Mouse (Mus musculus) liver, postnatal 0 days (tissue): ENCODE measurements at regions not wholly inside any gene's neighbourhood (a gene's known extent, or its start where the extent isn't known, plus 50 kb on each side); places are given as distances from the start of the nearest gene placed in this dataset.

ENCODE experiments used
- ATAC-seq: fragments of 200-750 bp; cut with Nextera tagmentation; 2 replicates; pipeline ENCODE4 v1.8.0; 2017; ENCODE audit warnings: mild to moderate bottlenecking, moderate library complexity
- DNase-seq: peaks from one replicate; pipeline ENCODE4 v3.0.0-alpha.2; 2016
- H3K27ac ChIP-seq: fragments of 300-500 bp; sonication (generic); 2 replicates; pipeline ENCODE4 v1.5.1; 2014; ENCODE audit warnings: antibody characterized with exemption, moderate library complexity, mild to moderate bottlenecking, low read depth
- H3K27me3 ChIP-seq: fragments of 300-500 bp; sonication (generic); 2 replicates; pipeline ENCODE4 v1.6.1; 2014; ENCODE audit warnings: low read length, control low read depth, mixed read lengths; ENCODE audit not compliant: insufficient read depth
- H3K36me3 ChIP-seq: fragments of 300-500 bp; sonication (generic); replicated peaks from 2 replicates; pipeline ENCODE4 v1.6.1; 2014; ENCODE audit warnings: mild to moderate bottlenecking, control low read depth, low read length, moderate library complexity, mixed read lengths; ENCODE audit not compliant: insufficient read depth
- H3K4me1 ChIP-seq: fragments of 300-500 bp; sonication (generic); 2 replicates; pipeline ENCODE4 v1.6.1; 2014; ENCODE audit warnings: antibody characterized with exemption, mild to moderate bottlenecking, control low read depth; ENCODE audit not compliant: insufficient read depth
- H3K4me2 ChIP-seq: fragments of 300-500 bp; sonication (generic); 2 replicates; pipeline ENCODE4 v1.6.1; 2014; ENCODE audit warnings: low read depth, mild to moderate bottlenecking, low read length, moderate library complexity, mixed read lengths
- H3K4me3 ChIP-seq: fragments of 300-500 bp; sonication (generic); 2 replicates; pipeline ENCODE4 v1.5.1; 2014; ENCODE audit warnings: low read depth, low read length
- H3K9ac ChIP-seq: fragments of 300-500 bp; sonication (generic); replicated peaks from 2 replicates; pipeline ENCODE4 v1.6.1; 2014; ENCODE audit warnings: mild to moderate bottlenecking, moderate library complexity
- H3K9me3 ChIP-seq: fragments of 300-500 bp; sonication (generic); 2 replicates; pipeline ENCODE4 v1.6.1; 2016; ENCODE audit warnings: mild to moderate bottlenecking, control low read depth, low read length, mixed read lengths
- CTCF ChIP-seq: sonication (generic); IDR thresholded peaks from 2 replicates; pipeline ENCODE4 v1.5.1; 2016; ENCODE audit warnings: antibody characterized with exemption, low read depth
- EP300 ChIP-seq: IDR thresholded peaks from 2 replicates; pipeline ENCODE4 v1.6.1; 2016; ENCODE audit warnings: antibody characterized with exemption, low read depth, mild to moderate bottlenecking
- WGBS: fragments of 180-500 bp; shearing (Covaris S2); extraction: QIAGEN DNeasy Blood & Tissue Kit; methylation state at CpG from one replicate; pipeline ENCODE4 v1.1.7; 2014; ENCODE audit not compliant: insufficient replicate concordance; 5-methylcytosine and 5-hydroxymethylcytosine counted together

- no peak overlapping the region for H3K4me3 ChIP-seq
- no peak for DNase-seq
- ATAC-seq: no peak
- H3K36me3 ChIP-seq: no peaks in the 10 kb centered on the region
- H3K27me3 ChIP-seq: no peaks in the 10 kb centered on the region
- TF ChIP-seq CTCF (no peak), EP300 (no peak)
- H3K9me3 ChIP-seq: no peaks in the 10 kb centered on the region
- H3K4me2 ChIP-seq: no peak overlapping the region; the same call in 1 of the 2 replicates
- H3K27ac ChIP-seq: peak overlapping the region; percentile 96
- peaks cover 2% of the 10 kb centered on the region; the same call in 1 of the 2 replicates for H3K4me1 ChIP-seq
- H3K9ac ChIP-seq: peak overlapping the region; percentile 48; the same call in 1 of the 2 replicates
- 42% methylated on average over 1 of the region's 1 CpGs for WGBS
These were observed 51.4 kb upstream of the Zfp648 start for GRCm38 (mm10) chr1:154149431-154150143.

DNA sequence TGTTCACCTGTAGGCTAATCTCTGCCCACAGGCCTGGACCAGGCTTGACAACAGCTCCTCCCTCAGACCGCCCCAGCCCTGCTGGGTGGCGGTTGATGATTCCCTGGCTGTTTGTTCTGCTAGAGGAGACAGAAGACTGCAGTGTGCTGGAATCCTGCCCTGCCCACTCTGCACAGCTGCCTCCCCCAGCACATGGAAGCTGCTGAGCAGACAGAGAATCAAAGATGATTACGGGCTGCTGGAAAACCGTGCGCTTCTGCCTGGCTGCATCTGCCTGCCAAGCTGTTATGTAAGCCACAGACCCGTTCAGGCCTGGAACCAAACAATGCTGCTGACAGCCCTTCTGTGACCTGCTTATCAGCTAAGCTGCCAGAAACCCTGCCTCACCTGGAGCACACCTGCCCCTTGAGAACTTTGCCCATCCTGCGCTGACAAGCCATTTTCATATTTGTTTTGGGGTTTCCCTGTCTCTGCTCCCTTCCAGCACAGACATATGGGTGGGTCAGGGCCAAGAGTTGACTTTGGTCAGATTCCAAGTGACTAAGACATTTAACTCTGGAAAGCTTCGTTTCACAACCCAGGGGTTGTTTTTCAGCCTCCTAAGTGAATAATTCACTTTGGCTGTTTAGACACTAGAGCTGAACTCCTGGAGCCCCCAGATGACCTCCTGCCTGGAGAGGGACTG is 50.7 kb upstream of the Zfp648 start:
- DNase-seq (peak; percentile 66), ATAC-seq (peak; percentile 81)
- H3K4me1 ChIP-seq: peaks cover 2% of the 10 kb centered on the region; the same call in 1 of the 2 replicates
- H3K4me3 ChIP-seq: no peak overlapping the region
- H3K27me3 ChIP-seq: no peaks in the 10 kb centered on the region
- 0 out of 2 replicates have a peak overlapping the region, but pooled peaks have one; percentile 18 for H3K4me2 ChIP-seq
- peak overlapping the region; percentile 38; the same call in 1 of the 2 replicates for H3K9ac ChIP-seq
- peak overlapping the region; percentile 96 for H3K27ac ChIP-seq
- no peaks in the 10 kb centered on the region for H3K9me3 ChIP-seq
- peak; percentile 80 for TF ChIP-seq EP300
- 0 out of 2 replicates have a peak, but pooled peaks have one; percentile 17 for TF ChIP-seq CTCF
- 38% methylated on average over 8 of the region's 8 CpGs for WGBS
- H3K36me3 ChIP-seq: no peaks in the 10 kb centered on the region
